Mouse (Mus musculus): ENCODE measurements around the gene Uqcc2. TPM values are rescaled to one million over a fixed set of nuclear protein-coding genes. Genes with fewer than 3 reads are reported as not detected.

Uqcc2 gene
- polyA plus RNA-seq, 1 experiment from 2014 or later = 379 TPM

DNA sequence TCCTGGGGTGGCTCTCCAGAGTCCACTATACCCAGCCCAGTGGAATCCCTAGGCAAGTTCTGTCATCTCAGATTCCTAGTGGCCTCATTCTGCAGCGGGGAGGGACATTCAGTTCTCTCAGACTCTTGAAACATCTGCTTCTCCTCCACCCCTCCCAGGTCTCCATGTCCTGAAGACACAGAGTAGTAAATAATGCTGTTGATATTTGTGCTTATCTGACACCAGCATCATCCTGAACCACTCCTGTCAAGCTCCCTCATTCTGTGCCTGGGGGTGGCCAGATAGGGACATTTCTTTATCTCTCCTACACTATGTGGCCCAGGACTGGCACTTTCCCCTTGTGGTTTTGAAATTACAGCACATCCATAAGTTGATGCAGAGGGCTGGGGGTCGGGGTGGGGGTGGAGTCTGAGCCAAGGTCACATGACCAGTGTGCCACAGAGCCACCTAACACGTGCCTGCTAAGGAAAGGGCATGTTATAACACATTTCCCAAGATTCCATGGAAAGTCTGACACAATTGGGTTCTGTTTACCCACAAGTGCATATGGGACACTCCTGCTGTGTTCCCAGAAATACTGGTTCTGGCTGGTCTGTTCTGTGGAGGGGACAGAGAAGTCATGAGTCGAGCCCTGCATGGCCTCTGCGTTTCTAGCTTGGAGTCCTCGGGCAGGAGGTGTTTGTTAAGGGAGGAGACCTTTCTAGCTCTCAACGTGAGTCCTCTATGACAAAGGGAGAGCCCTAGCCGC lies 19.4 kb upstream of the Uqcc2 start:
- H3K4me2 ChIP-seq = no peak overlapping the region
- no peak overlapping the region for H3K4me3 ChIP-seq
- no peaks in the 10 kb centered on the region for H3K27me3 ChIP-seq
- no peak overlapping the region for H3K27ac ChIP-seq (replicated peaks)
- no peak overlapping the region for H3K9ac ChIP-seq
- ATAC-seq (ENCODE audit: low FRiP score, low read depth) = no peak
- peaks cover 41% of the 10 kb centered on the region for H3K4me1 ChIP-seq (replicated peaks)
- H3K9me3 ChIP-seq = no peaks in the 10 kb centered on the region
- H3K36me3 ChIP-seq = no peaks in the 10 kb centered on the region
- 58% methylated on average over 8 of the region's 8 CpGs for WGBS

DNA sequence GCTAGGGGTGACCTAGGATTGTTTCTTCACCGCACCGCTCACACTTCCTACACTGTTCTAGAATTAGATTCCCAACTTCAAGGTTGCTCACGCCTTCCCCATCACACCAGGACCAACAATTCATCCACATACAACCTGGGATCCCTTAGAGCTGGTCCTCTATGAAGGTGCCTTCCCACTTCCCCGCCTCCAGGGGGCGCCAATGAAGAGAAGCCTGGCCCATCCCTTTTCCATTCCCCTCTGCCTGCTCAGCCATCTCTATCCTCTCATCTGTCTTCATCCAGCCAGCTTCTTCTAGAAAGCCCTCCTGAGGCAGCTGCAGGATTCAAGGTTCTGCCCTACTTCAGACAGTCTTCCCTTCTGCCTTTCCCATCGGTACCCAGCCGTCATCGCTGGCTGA lies 17.7 kb upstream of the Uqcc2 start:
- Histone ChIP-seq H3K36me3 (no peaks in the 10 kb centered on the region), H3K9ac (no peak overlapping the region), H3K4me3 (no peak overlapping the region), H3K4me1 (replicated peaks) (peaks cover 47% of the 10 kb centered on the region), H3K4me2 (no peak overlapping the region), H3K9me3 (no peaks in the 10 kb centered on the region), H3K27me3 (no peaks in the 10 kb centered on the region), H3K27ac (replicated peaks) (no peak overlapping the region)
- no peak for ATAC-seq (ENCODE audit: low FRiP score, low read depth)
- 75% methylated on average over 8 of the region's 8 CpGs for WGBS

- Histone ChIP-seq H3K27me3 (no peaks in the 10 kb centered on the region), H3K36me3 (no peaks in the 10 kb centered on the region), H3K4me2 (no peak overlapping the region), H3K27ac (replicated peaks) (peak overlapping the region; percentile 22; the same call in 1 of the 2 replicates), H3K4me3 (no peak overlapping the region), H3K9me3 (no peaks in the 10 kb centered on the region), H3K9ac (no peak overlapping the region), H3K4me1 (replicated peaks) (peaks cover 53% of the 10 kb centered on the region)
- WGBS = 53% methylated on average over 7 of the region's 7 CpGs
- ATAC-seq (ENCODE audit: low FRiP score, low read depth) = no peak
These were observed 17.2 kb upstream of the Uqcc2 start for GRCm38 (mm10) chr17:27150871-27151270.

DNA sequence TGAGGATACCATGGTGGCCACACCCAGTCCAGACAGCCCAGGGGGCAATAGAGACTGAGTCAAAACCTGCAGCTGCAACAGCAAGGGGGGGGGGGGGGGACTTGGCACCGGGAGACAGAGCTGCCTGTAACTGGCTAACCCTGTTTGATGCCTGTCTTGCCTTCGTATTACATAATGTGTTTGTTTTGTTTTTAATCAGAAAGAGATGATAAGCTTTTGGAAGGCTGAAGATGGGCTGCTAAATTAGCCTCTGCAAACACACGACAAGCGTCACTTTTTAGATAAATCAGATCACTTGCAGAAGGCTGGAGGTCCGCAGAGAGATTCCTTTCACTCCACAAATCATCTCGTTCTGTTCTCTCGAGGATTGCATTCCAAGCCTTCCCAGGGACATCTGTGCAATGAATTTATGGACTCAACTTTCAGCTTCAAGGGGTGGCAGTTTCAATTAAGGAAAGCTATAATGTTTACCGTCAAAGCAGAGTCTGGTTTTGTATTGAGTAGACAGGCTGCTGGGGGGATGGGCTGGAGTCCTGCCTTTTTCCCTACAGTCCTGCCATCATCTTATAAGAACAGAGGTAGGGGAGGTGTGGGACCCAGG lies 12.7 kb upstream of the Uqcc2 start:
- no peak for ATAC-seq (ENCODE audit: low FRiP score, low read depth)
- Histone ChIP-seq H3K9ac (no peak overlapping the region), H3K9me3 (no peaks in the 10 kb centered on the region), H3K4me1 (replicated peaks) (peaks cover 52% of the 10 kb centered on the region), H3K4me2 (no peak overlapping the region), H3K4me3 (no peak overlapping the region), H3K27ac (replicated peaks) (0 out of 2 replicates have a peak overlapping the region, but pooled peaks have one; percentile 10), H3K27me3 (no peaks in the 10 kb centered on the region), H3K36me3 (no peaks in the 10 kb centered on the region)
- 16% methylated on average over 8 of the region's 8 CpGs for WGBS

GRCm38 (mm10) chr17:27144152-27144551 lies 10.4 kb upstream of the Uqcc2 start:
- no peak overlapping the region for H3K9ac ChIP-seq
- no peak for ATAC-seq (ENCODE audit: low FRiP score, low read depth)
- no peak overlapping the region for H3K4me2 ChIP-seq
- H3K4me1 ChIP-seq (replicated peaks) = peaks cover 54% of the 10 kb centered on the region
- no peaks in the 10 kb centered on the region for H3K9me3 ChIP-seq
- H3K4me3 ChIP-seq = no peak overlapping the region
- H3K36me3 ChIP-seq = no peaks in the 10 kb centered on the region
- WGBS = 73% methylated on average over 4 of the region's 4 CpGs
- H3K27ac ChIP-seq (replicated peaks) = no peak overlapping the region
- H3K27me3 ChIP-seq = no peaks in the 10 kb centered on the region

- Histone ChIP-seq H3K27ac (replicated peaks) (no peak overlapping the region), H3K27me3 (no peaks in the 10 kb centered on the region), H3K4me2 (no peak overlapping the region), H3K4me3 (no peak overlapping the region), H3K4me1 (replicated peaks) (peaks cover 56% of the 10 kb centered on the region), H3K36me3 (no peaks in the 10 kb centered on the region), H3K9me3 (no peaks in the 10 kb centered on the region), H3K9ac (no peak overlapping the region)
- no peak for ATAC-seq (ENCODE audit: low FRiP score, low read depth)
- WGBS = 42% methylated on average over 10 of the region's 10 CpGs
These were observed 8.3 kb upstream of the Uqcc2 start for GRCm38 (mm10) chr17:27141971-27142450.

DNA sequence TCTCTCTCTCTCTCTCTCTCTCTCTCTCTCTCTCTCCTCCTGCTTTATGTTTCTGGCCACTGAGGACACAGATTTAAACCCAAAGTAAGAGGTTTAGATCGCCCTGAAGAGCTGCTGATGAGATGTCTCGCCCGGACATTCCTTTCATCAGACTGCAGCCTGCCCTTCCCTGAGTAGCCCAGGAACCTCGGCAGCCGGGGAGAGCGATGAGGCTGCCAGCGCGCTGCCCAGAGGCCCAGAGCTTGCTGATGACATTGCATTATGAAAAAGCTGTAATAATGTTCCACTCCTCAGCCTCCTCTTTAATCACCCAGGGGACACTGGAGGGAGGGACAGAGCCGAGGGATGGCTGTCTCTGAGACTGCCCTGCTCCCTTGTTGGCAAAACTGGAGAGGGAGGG lies 6.5 kb upstream of the Uqcc2 start:
- Histone ChIP-seq H3K4me1 (replicated peaks) (peaks cover 41% of the 10 kb centered on the region), H3K4me3 (no peak overlapping the region), H3K27ac (replicated peaks) (peak overlapping the region; percentile 61), H3K9ac (0 out of 2 replicates have a peak overlapping the region, but pooled peaks have one; percentile 13), H3K36me3 (no peaks in the 10 kb centered on the region), H3K9me3 (no peaks in the 10 kb centered on the region), H3K4me2 (no peak overlapping the region), H3K27me3 (no peaks in the 10 kb centered on the region)
- ATAC-seq (ENCODE audit: low FRiP score, low read depth) = no peak
- WGBS = 32% methylated on average over 9 of the region's 9 CpGs

GRCm38 (mm10) chr17:27139304-27139703 lies 5.6 kb upstream of the Uqcc2 start:
- ATAC-seq (ENCODE audit: low FRiP score, low read depth) = no peak
- no peaks in the 10 kb centered on the region for H3K36me3 ChIP-seq
- no peak overlapping the region for H3K9ac ChIP-seq
- 43% methylated on average over 7 of the region's 7 CpGs for WGBS
- no peaks in the 10 kb centered on the region for H3K9me3 ChIP-seq
- peaks cover 45% of the 10 kb centered on the region for H3K4me1 ChIP-seq (replicated peaks)
- no peak overlapping the region for H3K4me2 ChIP-seq
- peak overlapping the region; percentile 61 for H3K27ac ChIP-seq (replicated peaks)
- H3K27me3 ChIP-seq = no peaks in the 10 kb centered on the region
- no peak overlapping the region for H3K4me3 ChIP-seq

GRCm38 (mm10) chr17:27138396-27138795 lies 4.7 kb upstream of the Uqcc2 start:
- no peak overlapping the region for H3K9ac ChIP-seq
- H3K4me3 ChIP-seq = no peak overlapping the region
- peaks cover 44% of the 10 kb centered on the region for H3K4me1 ChIP-seq (replicated peaks)
- H3K4me2 ChIP-seq = no peak overlapping the region
- H3K36me3 ChIP-seq = no peaks in the 10 kb centered on the region
- WGBS = 47% methylated on average over 9 of the region's 9 CpGs
- H3K9me3 ChIP-seq = no peaks in the 10 kb centered on the region
- no peaks in the 10 kb centered on the region for H3K27me3 ChIP-seq
- no peak for ATAC-seq (ENCODE audit: low FRiP score, low read depth)
- H3K27ac ChIP-seq (replicated peaks) = no peak overlapping the region

- 32% methylated on average over 3 of the region's 3 CpGs for WGBS
- Histone ChIP-seq H3K9me3 (no peaks in the 10 kb centered on the region), H3K4me1 (replicated peaks) (peaks cover 65% of the 10 kb centered on the region), H3K9ac (no peak overlapping the region), H3K4me2 (no peak overlapping the region), H3K36me3 (no peaks in the 10 kb centered on the region), H3K27me3 (no peaks in the 10 kb centered on the region), H3K27ac (replicated peaks) (no peak overlapping the region), H3K4me3 (no peak overlapping the region)
- ATAC-seq (ENCODE audit: low FRiP score, low read depth) = no peak
These were observed 999 bp upstream of the Uqcc2 start for GRCm38 (mm10) chr17:27134715-27135114.

- peak overlapping the region; percentile 88 for H3K27ac ChIP-seq (replicated peaks)
- H3K9ac ChIP-seq = 0 out of 2 replicates have a peak overlapping the region, but pooled peaks have one; percentile 29
- H3K4me1 ChIP-seq (replicated peaks) = peaks cover 65% of the 10 kb centered on the region
- ATAC-seq (ENCODE audit: low FRiP score, low read depth) = peak; percentile 36
- peak overlapping the region; percentile 58 for H3K4me2 ChIP-seq
- no peaks in the 10 kb centered on the region for H3K9me3 ChIP-seq
- WGBS = 24% methylated on average over 9 of the region's 9 CpGs
- no peaks in the 10 kb centered on the region for H3K36me3 ChIP-seq
- H3K27me3 ChIP-seq = no peaks in the 10 kb centered on the region
- peak overlapping the region; percentile 54 for H3K4me3 ChIP-seq
These were observed 471 bp upstream of the Uqcc2 start for GRCm38 (mm10) chr17:27134187-27134586.

DNA sequence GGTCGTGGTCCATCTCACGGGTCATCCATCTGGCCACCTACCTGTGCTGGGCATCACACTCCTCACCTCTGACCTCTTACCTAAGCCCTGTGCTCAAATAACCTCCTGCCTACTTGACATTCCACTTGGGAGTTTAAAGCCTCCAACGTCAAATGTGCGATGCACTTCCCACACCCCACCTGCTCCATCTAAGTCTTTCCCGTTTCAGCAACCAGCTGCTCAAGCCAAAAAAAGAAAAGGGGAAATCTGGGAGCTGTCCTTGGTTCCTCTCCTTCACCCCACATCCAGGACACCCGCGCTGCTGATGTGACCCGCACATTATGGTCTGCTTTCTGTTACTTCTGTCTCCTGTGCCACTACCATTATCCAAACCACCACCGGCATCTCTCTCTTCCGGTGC lies 1.5 kb downstream of the Uqcc2 start:
- ATAC-seq (ENCODE audit: low FRiP score, low read depth) = no peak
- Histone ChIP-seq H3K27ac (replicated peaks) (no peak overlapping the region), H3K4me3 (no peak overlapping the region), H3K9me3 (no peaks in the 10 kb centered on the region), H3K27me3 (no peaks in the 10 kb centered on the region), H3K4me2 (no peak overlapping the region), H3K9ac (no peak overlapping the region), H3K36me3 (no peaks in the 10 kb centered on the region), H3K4me1 (replicated peaks) (peaks cover 62% of the 10 kb centered on the region)
- WGBS = 94% methylated on average over 10 of the region's 10 CpGs
